Mouse (Mus musculus): ENCODE measurements at regions not wholly inside any gene's neighbourhood (a gene's known extent, or its start where the extent isn't known, plus 50 kb on each side); places are given as distances from the start of the nearest gene placed in this dataset.

- DNase-seq: no peak
- intact Hi-C loops (cut with DNase I): no loop called here
These were observed 61.1 kb upstream of the Xpa start for GRCm38 (mm10) chr4:46257061-46257795.

- intact Hi-C loops (cut with DNase I): no loop called here
- peak; percentile 43 to 45 for DNase-seq
These were observed 62.7 kb upstream of the Xpa start for GRCm38 (mm10) chr4:46258774-46259173.

GRCm38 (mm10) chr4:46268564-46269247, 72.6 kb upstream of the Xpa start:
- no peak for DNase-seq
- intact Hi-C loops (cut with DNase I): no loop called here

- no peak for DNase-seq
- intact Hi-C loops (cut with DNase I): no loop called here
These were observed 72.3 kb upstream of the Foxe1 start for GRCm38 (mm10) chr4:46271066-46271465.

GRCm38 (mm10) chr4:46275773-46276172, 67.6 kb upstream of the Foxe1 start:
- intact Hi-C loops (cut with DNase I): no loop called here
- no peak for DNase-seq

- peak; percentile 30 to 37 for DNase-seq
- intact Hi-C loops (cut with DNase I): no loop called here
These were observed 66.4 kb upstream of the Foxe1 start for GRCm38 (mm10) chr4:46276851-46277581.

GRCm38 (mm10) chr4:46286955-46287354, 56.5 kb upstream of the Foxe1 start:
- DNase-seq: no peak
- intact Hi-C loops (cut with DNase I): no loop called here

GRCm38 (mm10) chr4:46291620-46292254, 51.7 kb upstream of the Foxe1 start:
- intact Hi-C loops (cut with DNase I): no loop called here
- no peak for DNase-seq

All from heart, postnatal 10 days (tissue).